Mouse (Mus musculus): Measurements from ENCODE around the gene Abcc4. TPM values are rescaled to one million over a fixed set of nuclear protein-coding genes. Genes with fewer than 3 reads are reported as not detected.
A peak's percentile ranks its signal among the peaks of the same experiment; 100 is the strongest.

Abcc4 gene
- polyA plus RNA-seq, 2 experiments from 2014 or later, result 8.0 to 8.9 TPM

DNA sequence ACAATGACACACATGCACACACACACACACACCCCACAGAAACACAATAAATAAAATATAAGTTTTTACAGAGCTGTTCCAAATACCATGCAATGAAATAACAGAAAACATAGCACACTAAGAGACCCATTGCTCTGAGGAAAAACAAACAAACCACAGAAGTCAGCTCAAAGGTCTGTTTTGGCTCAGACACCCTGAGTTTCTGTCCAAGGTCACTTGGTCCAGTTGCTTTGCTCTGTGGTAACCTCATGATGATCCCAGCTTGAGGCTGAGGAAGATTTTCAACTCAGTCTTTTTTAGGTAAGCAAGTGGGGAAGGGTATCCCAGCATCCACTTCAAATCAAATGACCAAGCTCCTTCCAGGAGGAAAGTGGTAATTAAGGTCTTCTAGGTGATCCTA, 4.9 kb upstream of the Abcc4 start:
- no peak for ATAC-seq

DNA sequence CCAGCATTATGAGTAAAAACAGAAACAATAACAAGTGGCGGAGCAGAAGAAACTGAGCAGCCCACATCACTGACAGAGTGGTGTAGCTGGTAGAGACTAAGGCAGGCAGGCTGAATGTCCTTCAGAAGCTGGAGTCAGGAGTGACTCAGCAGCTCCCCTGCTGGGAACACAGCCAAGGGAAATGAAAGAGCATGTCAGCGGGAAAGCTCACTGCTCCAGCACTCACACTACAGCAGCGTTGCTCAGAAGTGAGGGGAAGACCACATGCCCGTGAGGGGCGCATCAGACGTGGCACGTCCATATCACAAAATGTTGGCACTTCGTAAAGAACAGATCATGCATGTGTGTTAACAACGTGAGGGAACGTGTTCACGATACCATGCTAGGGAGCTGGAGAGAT, 3.7 kb upstream of the Abcc4 start:
- ATAC-seq, result no peak

DNA sequence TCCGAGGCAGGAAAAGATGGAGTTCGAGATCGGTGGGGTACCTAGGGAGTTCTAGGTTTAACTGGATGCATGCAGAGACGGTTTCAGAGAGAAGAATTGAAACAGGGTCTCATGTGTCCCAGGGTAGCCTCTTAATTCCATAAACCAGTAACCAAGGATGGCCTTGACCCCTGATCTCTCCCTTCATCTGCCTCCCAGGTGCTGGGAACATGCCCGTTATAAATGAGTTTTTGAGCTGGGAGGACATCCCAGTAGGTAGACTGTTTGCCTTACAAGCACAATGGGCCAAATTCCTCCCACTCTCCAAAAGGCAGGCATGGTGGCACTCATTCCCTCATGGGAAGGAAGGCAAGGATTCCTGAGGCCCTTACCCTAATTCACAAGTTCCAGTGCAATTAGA, 2.1 kb upstream of the Abcc4 start:
- no peak for ATAC-seq

DNA sequence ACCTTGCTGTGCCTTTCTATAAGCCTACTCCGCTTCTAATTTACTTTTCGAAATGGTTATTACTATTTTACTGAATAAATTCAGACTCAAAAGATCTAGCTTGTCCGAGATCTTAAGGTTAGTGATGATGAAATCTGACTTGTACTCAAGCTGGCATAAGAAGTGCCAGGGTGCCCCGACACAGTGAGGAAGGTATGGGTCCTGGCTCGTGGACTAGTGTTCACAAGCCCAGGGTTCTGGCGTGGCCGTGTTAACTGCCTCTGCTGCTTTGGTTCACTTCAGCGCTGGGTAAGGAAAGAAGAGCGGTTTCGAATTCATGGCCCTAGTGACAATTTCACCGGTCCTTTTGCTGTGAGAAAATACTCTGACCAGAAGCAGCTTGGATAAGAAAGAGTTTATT, 943 bp upstream of the Abcc4 start:
- no peak for ATAC-seq

DNA sequence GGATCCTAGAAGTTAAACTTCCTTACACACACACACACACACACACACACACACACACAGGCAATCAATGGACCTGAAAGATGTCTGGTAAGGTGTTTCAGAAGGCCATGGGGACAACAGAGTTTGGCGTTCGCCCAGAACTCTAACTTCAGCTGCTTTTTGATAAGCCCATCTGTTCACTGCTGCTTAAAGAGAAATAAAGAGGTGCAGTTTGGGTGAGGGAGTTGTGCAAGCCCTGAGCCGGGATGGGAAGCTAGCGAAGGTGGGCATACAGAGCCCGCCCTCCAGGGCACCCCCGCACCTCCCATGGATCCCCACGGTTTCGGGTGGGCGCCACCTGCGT, 583 bp downstream of the Abcc4 start:
- peak; percentile 8 for ATAC-seq

DNA sequence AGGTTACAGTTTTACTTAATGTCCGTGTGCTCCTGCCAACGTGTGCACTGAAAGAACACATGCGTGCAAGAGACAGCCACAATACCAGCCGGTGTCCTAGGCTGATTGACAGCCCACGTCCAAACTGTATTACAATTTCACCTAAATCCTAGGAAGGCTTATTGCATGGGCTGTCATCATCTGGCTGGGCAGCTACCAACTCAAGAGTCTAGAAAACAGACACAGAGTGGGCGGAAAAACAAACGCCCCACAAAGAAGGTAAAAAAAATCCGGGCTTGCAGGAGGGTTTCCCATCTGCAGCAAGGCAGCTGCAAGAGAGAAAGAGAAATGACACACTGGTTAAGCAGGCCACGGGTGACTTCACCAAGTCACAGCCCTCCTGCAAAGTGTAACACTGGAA, 2.7 kb downstream of the Abcc4 start:
- no peak for ATAC-seq

DNA sequence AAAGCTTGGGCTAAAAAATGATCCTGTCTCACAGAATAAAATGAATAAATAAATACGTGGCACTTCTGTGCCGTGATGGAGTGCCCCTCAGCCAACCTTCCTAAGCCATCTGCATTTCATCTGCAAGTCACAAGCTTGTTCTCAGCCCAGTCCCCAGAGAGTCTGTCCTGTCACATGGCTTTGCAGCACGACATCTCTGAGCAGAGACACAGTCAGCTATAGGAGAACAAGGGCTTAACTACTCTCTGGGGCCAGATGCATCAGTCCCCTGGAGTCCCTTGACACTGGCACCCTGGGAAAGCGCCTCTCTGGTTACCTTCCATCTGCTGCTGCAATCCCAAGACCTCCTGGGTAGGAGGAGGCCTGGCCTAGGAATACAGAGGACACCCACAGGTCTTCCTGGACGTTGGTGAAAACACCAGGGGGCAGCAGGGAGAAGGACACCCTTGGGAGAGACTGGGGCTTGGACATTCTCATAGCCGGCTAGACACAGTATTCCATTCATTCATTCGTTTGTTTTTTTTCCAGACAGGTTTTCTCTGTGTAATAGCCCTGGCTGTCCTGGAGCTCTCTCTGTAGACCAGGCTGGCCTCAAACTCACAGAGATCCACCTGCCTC, 3.9 kb downstream of the Abcc4 start:
- no peak for ATAC-seq

DNA sequence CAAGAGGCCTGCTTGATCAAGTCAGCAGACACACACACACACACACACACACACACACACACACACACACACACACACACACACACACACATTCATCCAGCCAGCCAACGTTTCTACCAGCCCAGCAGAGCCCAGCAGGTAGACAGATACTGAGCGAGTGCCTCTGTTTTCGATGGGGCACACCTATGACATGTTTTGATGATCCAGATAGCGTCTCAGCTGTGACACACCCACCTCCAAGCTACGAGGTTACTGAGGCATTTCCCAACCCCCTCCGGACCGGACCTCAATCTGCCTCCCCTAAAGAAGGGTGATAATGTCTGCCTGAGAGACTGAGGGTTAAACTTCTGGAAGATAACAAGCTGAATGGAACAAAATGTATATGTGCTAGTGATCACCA, 5.4 kb downstream of the Abcc4 start:
- ATAC-seq, result peak; percentile 28

DNA sequence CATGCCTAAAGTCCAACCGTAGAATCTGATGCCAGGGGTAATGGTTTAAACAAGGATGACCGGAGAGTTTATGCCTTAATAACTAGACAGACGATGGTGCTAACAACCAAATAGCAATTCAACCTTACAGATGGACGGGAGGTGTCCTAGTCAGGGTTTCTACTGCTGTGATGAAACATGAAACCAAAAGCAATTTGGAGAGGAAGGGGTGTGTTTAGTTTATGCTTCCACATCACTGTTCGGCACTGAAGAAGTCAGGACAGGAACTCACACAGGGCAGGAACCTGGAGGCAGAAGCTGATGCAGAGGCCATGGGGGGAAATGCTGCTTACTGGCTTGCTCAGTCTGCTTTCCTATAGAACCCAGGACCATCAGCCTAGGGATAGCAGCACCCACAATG, 6.1 kb downstream of the Abcc4 start:
- ATAC-seq, result peak; percentile 93

DNA sequence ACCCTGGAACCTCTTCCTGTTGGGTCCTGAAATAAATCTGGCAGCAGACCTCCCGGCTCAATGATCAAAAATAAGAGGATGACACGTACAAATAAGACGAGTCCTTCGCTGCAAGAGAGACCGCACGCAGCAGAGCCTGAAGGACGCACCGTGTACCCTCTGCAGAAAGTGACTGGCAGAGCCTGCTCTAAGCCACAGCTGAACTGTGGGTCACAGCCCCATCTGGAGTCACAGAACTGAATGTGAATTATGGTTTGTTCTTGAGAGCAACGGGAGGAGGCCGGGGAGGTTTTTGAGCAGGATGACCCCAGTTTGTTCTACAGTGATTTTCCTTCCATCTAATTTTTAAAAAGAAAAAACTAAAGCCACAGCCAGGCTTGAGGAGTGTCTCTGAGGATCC, 6.5 kb downstream of the Abcc4 start:
- no peak for ATAC-seq

DNA sequence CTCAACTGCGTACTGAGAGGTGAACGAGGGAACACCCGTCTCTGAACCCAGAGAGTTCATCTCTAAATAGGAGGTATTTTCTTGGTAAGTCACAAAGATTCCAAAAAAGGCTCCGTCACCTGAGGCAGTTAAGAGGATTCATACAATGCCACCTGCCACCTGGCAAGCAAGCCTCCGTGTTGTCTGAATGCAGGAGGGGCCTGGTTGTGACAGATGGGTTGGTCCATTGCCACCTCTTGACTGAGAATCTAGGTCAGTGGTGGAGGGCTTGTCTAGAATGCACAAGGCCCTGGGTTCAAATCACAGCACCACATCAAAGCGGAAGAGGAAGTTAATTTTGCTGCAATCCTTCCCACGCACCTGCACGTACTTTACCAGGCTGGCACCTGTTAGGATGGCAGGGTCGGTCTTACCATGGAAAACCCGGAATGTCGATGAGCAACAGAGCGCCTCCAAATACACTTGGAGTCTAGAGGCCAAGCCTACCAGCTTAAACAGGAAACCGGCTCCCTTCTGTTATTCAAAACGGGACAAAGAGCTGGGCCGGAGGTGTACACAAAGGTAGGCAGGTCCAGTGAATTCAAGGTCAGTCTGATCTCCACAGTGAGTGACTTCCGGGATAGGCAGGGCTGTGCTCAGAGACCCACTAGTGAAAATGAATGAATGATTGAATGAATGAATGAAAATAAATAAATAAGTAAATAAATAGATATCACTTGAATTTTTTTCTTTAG, 9.3 kb downstream of the Abcc4 start:
- no peak for ATAC-seq

DNA sequence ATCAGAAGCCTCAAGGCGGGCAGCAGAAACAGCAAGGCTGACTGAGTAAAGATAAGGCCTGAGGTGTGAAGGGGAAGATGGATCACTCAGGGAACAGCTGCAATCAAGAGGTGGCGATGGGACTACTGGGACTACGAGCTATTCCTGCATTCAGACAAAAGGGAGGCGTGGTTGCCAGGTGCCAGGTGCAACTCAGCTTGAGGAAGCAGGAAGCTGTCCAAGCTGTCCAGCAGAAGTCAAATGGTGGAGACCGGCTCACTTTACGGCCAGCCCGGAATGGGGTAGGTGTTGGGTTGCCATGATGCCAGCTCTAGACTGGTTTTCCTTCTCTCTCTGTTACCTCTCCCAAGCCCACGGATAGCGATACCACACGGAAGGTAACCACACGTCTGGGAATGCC, 10.2 kb downstream of the Abcc4 start:
- no peak for ATAC-seq

DNA sequence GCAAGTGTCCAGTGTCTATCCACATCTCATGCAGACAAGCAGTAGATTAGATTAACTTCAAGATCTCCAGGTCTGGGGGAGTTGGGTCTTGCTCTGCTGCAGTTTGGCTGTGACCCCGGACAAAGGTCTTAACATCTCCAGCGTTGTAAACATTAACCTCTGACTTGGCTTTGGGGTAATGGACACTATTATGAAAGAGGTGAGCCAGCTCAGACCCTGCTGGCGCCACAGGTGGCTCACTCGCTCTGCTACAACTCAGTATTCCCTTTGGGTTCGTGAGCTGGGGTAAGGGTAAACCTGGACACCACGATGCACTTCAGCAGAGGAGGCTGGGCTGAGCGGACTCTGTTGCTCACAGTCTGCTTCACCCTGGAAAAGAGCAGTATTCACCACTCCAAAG, 11.7 kb downstream of the Abcc4 start:
- no peak for ATAC-seq

DNA sequence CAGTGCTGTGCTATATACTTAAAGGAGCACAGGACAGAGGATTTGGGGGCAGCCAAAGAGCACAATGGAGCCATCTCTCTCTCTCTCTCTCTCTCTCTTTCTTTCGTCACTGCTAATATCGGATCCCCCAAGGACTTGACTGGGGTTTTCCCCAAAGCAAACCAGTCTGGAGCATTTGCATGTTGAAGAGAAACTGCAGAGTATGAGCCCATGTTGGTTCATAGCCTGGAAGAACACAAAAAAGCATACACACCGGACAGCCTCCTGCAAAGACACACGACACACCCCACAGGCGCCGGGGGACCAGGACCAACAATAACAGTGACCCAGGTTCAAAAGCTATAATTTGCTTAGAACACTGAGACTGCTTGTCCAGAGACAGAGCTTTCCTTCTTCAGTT, 14.1 kb downstream of the Abcc4 start:
- ATAC-seq, result peak; percentile 87

DNA sequence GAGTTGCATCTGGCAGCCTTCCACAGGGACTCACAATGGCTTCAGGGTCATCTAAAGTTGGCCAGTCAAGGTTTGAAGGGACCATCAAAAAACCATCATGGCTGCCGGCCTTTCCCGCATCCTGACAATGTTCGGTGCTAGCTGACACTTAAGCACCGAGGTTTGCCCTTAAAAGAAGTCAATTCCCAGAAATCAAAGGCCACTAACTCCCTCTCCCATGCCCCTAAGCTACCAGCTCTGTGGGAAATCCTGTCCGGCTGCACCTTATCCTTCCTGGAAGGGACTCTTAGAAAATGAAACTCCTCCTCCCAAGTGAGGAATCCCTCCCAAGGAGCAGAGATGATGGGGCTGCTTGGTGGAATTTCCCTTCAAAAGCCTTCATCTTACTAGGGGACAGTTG, 14.6 kb downstream of the Abcc4 start:
- ATAC-seq, result no peak

DNA sequence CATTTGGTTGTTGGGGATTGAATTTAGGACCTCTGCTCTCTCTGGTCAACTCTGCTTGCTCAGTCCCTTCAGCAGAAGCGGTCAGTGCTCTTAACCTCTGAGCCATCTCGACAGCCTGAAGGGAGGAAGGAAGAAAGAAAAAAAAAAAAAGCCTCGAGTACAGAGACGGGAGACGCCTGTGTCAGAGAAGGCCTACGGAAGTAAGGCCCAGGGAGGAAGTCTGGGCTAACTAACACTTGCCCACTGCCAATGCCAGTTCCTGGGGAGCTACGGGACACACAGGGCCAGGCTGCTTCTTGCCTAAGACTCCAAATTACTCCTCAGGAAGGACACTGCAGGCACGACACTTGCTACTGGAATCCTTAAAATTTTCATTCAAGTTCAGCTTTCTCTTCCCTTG, 15.1 kb downstream of the Abcc4 start:
- peak; percentile 31 for ATAC-seq

DNA sequence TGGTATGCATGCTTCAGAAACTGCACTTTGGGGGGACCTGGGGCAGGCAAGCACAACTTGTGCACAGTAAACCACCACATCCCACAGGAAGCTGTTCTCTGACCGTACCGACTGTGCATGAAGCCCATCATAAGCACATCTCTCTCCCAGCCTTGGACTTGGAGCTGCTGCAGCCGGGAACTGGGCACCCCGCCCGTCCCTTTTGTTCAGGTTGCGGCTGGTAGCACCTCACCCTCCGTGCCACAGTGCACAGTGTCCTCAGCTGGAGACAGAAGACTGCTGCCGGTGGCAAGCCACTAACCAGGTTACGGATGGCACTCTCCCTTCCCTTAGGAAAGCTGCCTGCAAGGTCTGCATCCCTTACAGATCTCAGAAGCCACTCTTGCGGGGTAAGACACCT, 15.7 kb downstream of the Abcc4 start:
- ATAC-seq, result no peak

DNA sequence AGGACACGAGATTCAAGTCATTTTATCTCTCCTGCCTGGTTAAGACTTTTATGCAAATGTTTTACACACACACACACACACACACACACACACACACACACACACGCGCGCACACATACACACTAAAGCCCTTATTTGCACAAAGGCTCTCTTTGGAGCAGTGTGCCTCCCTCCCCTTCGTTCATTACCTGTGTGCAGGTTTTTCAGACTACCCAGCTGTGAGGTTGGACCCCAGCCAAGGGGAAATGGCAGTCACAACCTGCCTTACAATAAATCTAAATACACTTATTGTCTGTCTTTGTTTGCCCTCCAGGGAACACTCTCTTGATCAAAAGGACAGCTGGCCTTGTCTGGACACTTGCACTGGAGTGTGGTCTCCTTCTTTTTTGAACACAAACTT, 17.4 kb downstream of the Abcc4 start:
- no peak for ATAC-seq

DNA sequence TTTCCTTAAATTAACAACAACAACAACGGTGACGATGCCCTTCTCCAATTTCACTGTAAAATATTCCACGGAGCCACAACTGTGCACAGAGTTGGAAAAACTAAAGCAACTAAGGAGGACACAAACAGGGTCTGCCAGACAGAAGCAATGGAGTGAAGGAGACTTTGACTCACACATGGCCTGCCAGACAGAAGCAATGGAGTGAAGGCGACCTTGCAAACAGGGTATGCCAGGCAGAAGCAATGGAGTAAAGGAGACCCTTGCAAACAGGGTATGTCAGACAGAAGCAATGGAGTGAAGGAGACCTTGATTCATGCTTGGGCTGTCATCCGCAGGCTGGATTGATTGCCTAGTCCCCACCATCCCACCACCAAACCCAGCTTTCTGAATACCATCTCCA, 19.2 kb downstream of the Abcc4 start:
- ATAC-seq, result no peak

DNA sequence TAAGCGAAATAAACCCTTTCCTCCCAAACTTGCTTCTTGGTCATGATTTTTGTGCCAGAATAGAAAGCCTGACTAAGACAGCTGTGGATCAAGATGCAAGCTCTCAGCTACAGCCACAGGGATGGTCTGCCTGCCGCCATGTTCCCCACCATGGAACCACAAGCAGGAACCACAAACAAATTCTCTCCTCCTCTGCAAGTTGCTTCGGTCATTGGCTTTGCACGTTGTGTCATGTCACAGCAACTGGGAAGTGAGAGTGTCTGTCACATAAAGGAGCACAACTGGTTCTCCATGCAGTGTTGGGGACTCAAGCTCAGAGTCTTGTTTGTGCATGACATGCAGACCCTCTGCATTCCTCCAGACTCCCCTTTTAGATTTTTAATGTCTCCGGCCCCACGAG, 20.4 kb downstream of the Abcc4 start:
- no peak for ATAC-seq

DNA sequence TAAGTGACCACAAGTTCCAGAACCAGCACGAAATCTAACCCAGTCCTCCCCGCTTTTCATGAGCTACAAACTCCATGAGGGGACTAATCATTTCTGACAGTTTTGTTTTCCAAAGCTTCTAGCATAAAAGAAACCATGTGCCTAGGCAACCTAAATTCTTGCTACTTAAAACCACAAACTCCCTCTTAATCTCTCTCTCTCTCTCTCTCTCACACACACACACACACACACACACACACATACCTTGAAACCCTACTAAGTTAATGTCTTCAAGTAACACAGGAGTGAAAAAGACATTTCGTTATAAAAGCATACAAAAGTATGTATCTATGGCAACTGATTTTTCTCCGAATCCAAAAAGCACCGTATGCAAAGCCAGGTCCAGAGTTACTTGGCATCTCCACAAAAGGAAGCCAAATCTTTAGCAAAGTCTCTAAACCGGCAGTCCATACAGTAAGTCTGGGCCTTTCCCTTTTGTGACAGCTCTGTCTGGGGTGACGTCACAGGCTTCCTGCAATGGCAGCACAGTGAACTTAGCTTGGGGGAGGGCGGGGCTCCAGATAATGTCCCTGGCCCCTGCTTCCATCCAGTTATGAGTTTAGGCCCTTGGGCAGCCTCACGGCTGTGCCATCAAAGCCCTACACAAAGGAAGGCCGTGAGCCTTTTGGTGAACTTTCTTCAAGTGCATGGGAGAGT, 23.5 kb downstream of the Abcc4 start:
- peak; percentile 94 for ATAC-seq

DNA sequence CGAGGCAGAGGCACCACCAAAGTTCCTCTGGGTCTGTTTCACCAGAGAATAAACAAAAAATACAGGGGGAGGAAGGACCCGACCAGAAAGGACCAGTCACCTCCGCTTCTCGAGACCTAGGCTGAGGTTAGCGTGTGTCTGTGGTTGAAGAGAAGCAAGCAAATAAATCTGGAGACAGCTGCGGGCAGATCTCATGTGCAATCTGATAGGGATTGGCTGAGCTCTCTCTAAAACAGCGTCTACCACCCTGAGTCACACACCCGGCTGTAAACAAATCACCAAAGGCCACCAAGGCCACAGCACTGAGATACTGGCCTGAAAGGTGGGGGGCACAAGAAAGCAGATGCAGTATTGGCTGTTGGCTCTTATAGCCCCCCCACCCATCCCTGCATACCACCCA, 24.9 kb downstream of the Abcc4 start:
- no peak for ATAC-seq

DNA sequence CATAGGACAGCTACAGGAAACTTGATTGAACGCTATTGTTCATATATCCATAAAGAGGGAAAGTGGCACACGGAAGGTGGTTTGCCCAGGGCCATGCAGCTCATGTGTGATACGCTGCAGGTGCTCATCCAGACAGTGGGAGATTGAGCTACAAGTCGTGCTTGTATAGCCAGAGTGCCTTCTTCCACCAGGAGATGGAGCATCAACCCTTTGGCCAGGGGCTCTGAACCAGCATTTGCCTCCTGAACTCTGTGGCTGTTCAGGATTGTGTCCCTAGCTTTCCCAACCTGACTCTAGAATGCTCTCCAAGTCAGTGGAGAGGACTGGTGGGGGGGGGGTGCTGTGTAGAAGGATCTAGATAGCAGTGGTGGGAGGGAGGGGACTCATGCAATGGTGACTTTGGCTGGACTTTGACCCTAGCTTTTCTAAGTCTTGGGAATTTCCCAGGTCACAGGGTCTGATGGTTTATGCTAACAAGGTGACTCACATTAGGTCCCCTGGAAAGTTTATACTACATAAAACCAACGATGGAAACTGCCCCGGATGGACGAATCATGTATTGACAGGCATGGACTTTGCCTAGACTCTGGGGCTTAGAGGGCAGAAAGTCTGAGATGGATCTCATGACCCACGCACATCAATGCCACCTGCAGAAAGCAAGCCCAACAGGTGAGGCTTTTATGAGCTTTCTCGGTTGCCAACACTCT, 27.6 kb downstream of the Abcc4 start:
- no peak for ATAC-seq

Measured in CD4-positive, CD25-positive, alpha-beta regulatory T cell, adult 4 months (primary cell).